26 mouse cellular contexts compared by ENCODE assay signal in the genomic region with DNA sequence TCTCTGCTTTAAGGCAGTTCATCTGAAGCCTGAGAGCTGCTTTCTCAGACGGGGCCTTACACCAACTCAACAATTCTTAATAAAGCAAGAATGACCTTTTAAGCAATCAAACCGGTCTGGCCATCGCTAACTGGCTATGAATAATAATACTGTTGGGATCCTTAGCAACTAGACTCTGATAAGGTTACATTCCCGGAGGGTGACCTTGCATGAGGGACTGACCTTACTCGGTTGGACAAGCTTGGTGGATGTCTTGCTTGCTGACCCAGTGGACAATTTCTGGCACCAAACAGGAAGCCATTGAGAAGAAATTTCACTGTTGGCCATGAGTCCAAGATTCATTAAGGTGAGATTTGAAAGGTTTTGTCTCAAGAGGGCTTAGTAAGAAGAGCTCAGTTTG.
A peak's percentile ranks its signal among the peaks of the same experiment; 100 is the strongest.
DNase-seq lines count a peak whose midpoint lies in the region; ATAC-seq and TF ChIP-seq lines count a peak whose summit lies in the region.
"Had no signal": no experiment of that assay in that cellular context is flagged by ENCODE, and none has a peak within 500 bp of the region (broad histone marks: within the 10 kb centered on the region; RNA-seq: fewer than 3 reads in every experiment).

No protein-coding gene starts in this region.

- no peak for ATAC-seq in lung, postnatal 0 days
- no peak for ATAC-seq in kidney, embryonic 16.5 days (ENCODE audit: low FRiP score, low TSS enrichment)
- ATAC-seq: forebrain, postnatal 0 days; hindbrain, postnatal 0 days; midbrain, embryonic 16.5 days had no signal

- TF ChIP-seq CTCF in lung, postnatal 0 days (IDR thresholded peaks at IDR 0.05) = no peak

- no peak overlapping the region for H3K4me2 ChIP-seq in lung, postnatal 0 days (replicated peaks; ENCODE audit: low read depth, low read length)
- H3K4me2 ChIP-seq in kidney, embryonic 16.5 days (replicated peaks; ENCODE audit: low read depth, low read length) = no peak overlapping the region
- H3K4me2 ChIP-seq: embryonic facial prominence, embryonic 15.5 days; forebrain, embryonic 12.5 days; heart, embryonic 15.5 days; hindbrain, embryonic 12.5 days; midbrain, embryonic 11.5 days had no signal

- H3K4me3 ChIP-seq in lung, postnatal 0 days (ENCODE audit: low read depth, low read length) = no peak overlapping the region
- H3K4me3 ChIP-seq in kidney, embryonic 16.5 days (ENCODE audit: low read length) = no peak overlapping the region
- H3K4me3 ChIP-seq: embryonic facial prominence, embryonic 10.5 days; embryonic facial prominence, embryonic 15.5 days; forebrain, embryonic 12.5 days; heart, embryonic 10.5 days; heart, embryonic 15.5 days; hindbrain, embryonic 12.5 days had no signal

- H3K9me3 ChIP-seq in lung, postnatal 0 days (ENCODE audit: low read length) = no peaks in the 10 kb centered on the region
- H3K9me3 ChIP-seq in kidney, embryonic 16.5 days (ENCODE audit: low read length) = no peaks in the 10 kb centered on the region
- H3K9me3 ChIP-seq: embryonic facial prominence, embryonic 10.5 days; embryonic facial prominence, embryonic 15.5 days; forebrain, embryonic 12.5 days; heart, embryonic 10.5 days; heart, embryonic 15.5 days; hindbrain, embryonic 12.5 days had no signal

- no peaks in the 10 kb centered on the region; the same call in 1 of the 2 replicates for H3K36me3 ChIP-seq in lung, postnatal 0 days (ENCODE audit: insufficient read depth, low read length)
- no peaks in the 10 kb centered on the region for H3K36me3 ChIP-seq in kidney, embryonic 16.5 days (ENCODE audit: insufficient read depth, low read length)
- H3K36me3 ChIP-seq: embryonic facial prominence, embryonic 10.5 days; embryonic facial prominence, embryonic 15.5 days; forebrain, embryonic 12.5 days; hindbrain, embryonic 12.5 days had no signal

- no peak overlapping the region for H3K27ac ChIP-seq in lung, postnatal 0 days (ENCODE audit: low read length)
- H3K27ac ChIP-seq in kidney, embryonic 16.5 days (ENCODE audit: low read length) = peak overlapping the region; percentile 4; the same call in 1 of the 2 replicates
- H3K27ac ChIP-seq: embryonic facial prominence, embryonic 10.5 days; embryonic facial prominence, embryonic 15.5 days; forebrain, embryonic 12.5 days; heart, embryonic 10.5 days; heart, embryonic 15.5 days; hindbrain, embryonic 12.5 days; hindbrain, postnatal 0 days; liver, embryonic 14.5 days had no signal

- no peaks in the 10 kb centered on the region for H3K27me3 ChIP-seq in lung, postnatal 0 days (replicated peaks; ENCODE audit: insufficient read depth, low read length)
- H3K27me3 ChIP-seq in kidney, embryonic 16.5 days (ENCODE audit: insufficient read depth, low read length) = no peaks in the 10 kb centered on the region
- H3K27me3 ChIP-seq: embryonic facial prominence, embryonic 15.5 days; forebrain, embryonic 12.5 days; heart, embryonic 15.5 days; hindbrain, embryonic 12.5 days had no signal

- no peak for TF ChIP-seq EP300 in lung, postnatal 0 days (IDR thresholded peaks at IDR 0.05)

- intact Hi-C loops in heart, postnatal 36 days (cut with DNase I) = no loop called here

- WGBS in lung, postnatal 0 days = 68% methylated on average over 5 of the region's 5 CpGs
- 68% methylated on average over 5 of the region's 5 CpGs for WGBS in kidney, embryonic 16.5 days

- DNase-seq in heart, adult 11 months = peak; percentile 79
- DNase-seq in heart, postnatal 36 days = no peak
- no peak for DNase-seq in lung, postnatal 0 days (ENCODE audit: low spot score)
- DNase-seq in lung, postnatal 4 days = no peak
- no peak for DNase-seq in frontal cortex, postnatal 10 days (ENCODE audit: low spot score in 2 of 2)
- DNase-seq in B cell, adult 2 months = no peak
- DNase-seq: adrenal gland, adult 8-10 months; cerebellum, adult 8-10 months; cerebellum, postnatal 25 days; forebrain, postnatal 0 days; gastrocnemius, postnatal 10 days; liver; lung, adult 2 months; lung, postnatal 14 days; right cerebral cortex, adult 18-20 months had no signal

- H3K4me1 ChIP-seq in lung, postnatal 0 days (ENCODE audit: insufficient read depth, low read depth, low read length) = no peaks in the 10 kb centered on the region; the same call in 1 of the 2 replicates
- H3K4me1 ChIP-seq in kidney, embryonic 16.5 days (ENCODE audit: insufficient read depth, low read length) = 0 out of 2 replicates have a peak, but pooled peaks cover 6% of the 10 kb centered on the region
- H3K4me1 ChIP-seq: forebrain, embryonic 12.5 days; hindbrain, embryonic 12.5 days had no signal

- 0 out of 2 replicates have a peak overlapping the region, but pooled peaks have one; percentile 8 for H3K9ac ChIP-seq in lung, postnatal 0 days (replicated peaks; ENCODE audit: low read depth)
- no peak overlapping the region for H3K9ac ChIP-seq in kidney, embryonic 16.5 days (replicated peaks; ENCODE audit: low read length)
- H3K9ac ChIP-seq: embryonic facial prominence, embryonic 15.5 days; forebrain, embryonic 12.5 days; forebrain, postnatal 0 days; heart, embryonic 15.5 days; hindbrain, embryonic 12.5 days; liver, embryonic 14.5 days had no signal
